Mouse (Mus musculus) neural tube, embryonic 11.5 days (tissue): Measurements from ENCODE around the gene Wdr5b. TPM values are rescaled to one million over a fixed set of nuclear protein-coding genes. Genes with fewer than 3 reads are reported as not detected.

Experiments used
- ATAC-seq: fragments of 200-750 bp; cut with Nextera tagmentation; 2 replicates; pipeline ENCODE4 v1.8.0; 2017; ENCODE audit warnings: moderate number of reproducible peaks, mild to moderate bottlenecking, moderate TSS enrichment, moderate library complexity; ENCODE audit not compliant: insufficient read depth, low FRiP score, low TSS enrichment
- DNase-seq: peaks from one replicate; pipeline ENCODE4 v3.0.0-alpha.2; 2015; ENCODE audit warnings: low spot score
- H3K27ac ChIP-seq: fragments of 300-500 bp; sonication (generic); 2 replicates; pipeline ENCODE4 v1.5.1; 2014; ENCODE audit warnings: low read depth, mild to moderate bottlenecking, low read length
- H3K27me3 ChIP-seq: fragments of 300-500 bp; sonication (generic); 2 replicates; pipeline ENCODE4 v1.6.1; 2014; ENCODE audit warnings: mild to moderate bottlenecking, low read length, mixed read lengths; ENCODE audit not compliant: control insufficient read depth, insufficient read depth
- H3K36me3 ChIP-seq: fragments of 300-500 bp; sonication (generic); 2 replicates; pipeline ENCODE4 v1.6.1; 2014; ENCODE audit warnings: mild to moderate bottlenecking, low read length, moderate library complexity, mixed read lengths; ENCODE audit not compliant: control insufficient read depth, insufficient read depth
- H3K4me1 ChIP-seq: fragments of 300-500 bp; sonication (generic); 2 replicates; pipeline ENCODE4 v1.6.1; 2014; ENCODE audit warnings: low read length, mixed read lengths; ENCODE audit not compliant: control insufficient read depth, insufficient read depth
- H3K4me2 ChIP-seq: fragments of 300-500 bp; sonication (generic); 2 replicates; pipeline ENCODE4 v1.6.1; 2014; ENCODE audit warnings: low read depth, mild to moderate bottlenecking, moderate library complexity
- H3K4me3 ChIP-seq: fragments of 300-500 bp; sonication (generic); 2 replicates; pipeline ENCODE4 v1.5.1; 2014; ENCODE audit warnings: low read depth, low read length
- H3K9ac ChIP-seq: fragments of 300-500 bp; sonication (generic); 2 replicates; pipeline ENCODE4 v1.6.1; 2014; ENCODE audit warnings: mild to moderate bottlenecking, low read length
- H3K9me3 ChIP-seq: fragments of 300-500 bp; sonication (generic); 2 replicates; pipeline ENCODE4 v1.6.1; 2016; ENCODE audit warnings: low read length; ENCODE audit not compliant: control insufficient read depth
- WGBS: fragments of 180-500 bp; shearing (Covaris S2); extraction: QIAGEN DNeasy Blood & Tissue Kit; methylation state at CpG from one replicate; pipeline ENCODE4 v1.1.7; 2014; 5-methylcytosine and 5-hydroxymethylcytosine counted together
- polyA plus RNA-seq: library from polyadenylated mRNA; unstranded; fragments of >200 nt; fragmentation: Nextera tagmentation; extraction: Ambion mirVana; gene quantifications from 2 replicates; pipeline ENCODE4 v1.2.1, GENCODE M21; 2014

The Wdr5b gene
- polyA plus RNA-seq, 1 experiment from 2014 or later, result 11.7 TPM

- Histone ChIP-seq H3K4me2 (no peak overlapping the region), H3K27me3 (no peaks in the 10 kb centered on the region), H3K4me3 (no peak overlapping the region), H3K9ac (no peak overlapping the region), H3K4me1 (no peaks in the 10 kb centered on the region), H3K36me3 (no peaks in the 10 kb centered on the region), H3K9me3 (no peaks in the 10 kb centered on the region), H3K27ac (no peak overlapping the region)
- 94% methylated on average over 3 of the region's 3 CpGs for WGBS
- DNase-seq, result no peak
- no peak for ATAC-seq
Measured at GRCm38 (mm10) chr16:36079916-36080315, 38.9 kb downstream of the Wdr5b start.

GRCm38 (mm10) chr16:36087846-36088245 is 46.9 kb downstream of the Wdr5b start:
- H3K9me3 ChIP-seq, result no peaks in the 10 kb centered on the region
- H3K4me3 ChIP-seq, result no peak overlapping the region
- 92% methylated on average over 4 of the region's 4 CpGs for WGBS

GRCm38 (mm10) chr16:36089065-36089464 is 48.1 kb downstream of the Wdr5b start:
- WGBS, result 88% methylated on average over 7 of the region's 7 CpGs
- peaks cover 2% of the 10 kb centered on the region; the same call in 1 of the 2 replicates for H3K36me3 ChIP-seq
- H3K4me3 ChIP-seq, result no peak overlapping the region

More at GRCm38 (mm10) chr16:36087846-36088245, 46.9 kb downstream of the Wdr5b start:
- Histone ChIP-seq H3K27me3 (no peaks in the 10 kb centered on the region), H3K4me1 (no peaks in the 10 kb centered on the region), H3K27ac (no peak overlapping the region), H3K36me3 (peaks cover 2% of the 10 kb centered on the region; the same call in 1 of the 2 replicates), H3K4me2 (no peak overlapping the region), H3K9ac (no peak overlapping the region)
- ATAC-seq (no peak), DNase-seq (no peak)

GRCm38 (mm10) chr16:36089850-36090616 is 49.0 kb downstream of the Wdr5b start:
- DNase-seq (no peak), ATAC-seq (no peak)
- H3K4me2 ChIP-seq, result no peak overlapping the region
- H3K27me3 ChIP-seq, result no peaks in the 10 kb centered on the region
- H3K4me1 ChIP-seq, result no peaks in the 10 kb centered on the region
- 81% methylated on average over 8 of the region's 8 CpGs for WGBS
- H3K9ac ChIP-seq, result no peak overlapping the region
- peaks cover 2% of the 10 kb centered on the region; the same call in 1 of the 2 replicates for H3K36me3 ChIP-seq
- no peak overlapping the region for H3K27ac ChIP-seq
- no peak overlapping the region for H3K4me3 ChIP-seq
- no peaks in the 10 kb centered on the region for H3K9me3 ChIP-seq

More at GRCm38 (mm10) chr16:36089065-36089464, 48.1 kb downstream of the Wdr5b start:
- Histone ChIP-seq H3K27me3 (no peaks in the 10 kb centered on the region), H3K4me2 (no peak overlapping the region), H3K9me3 (no peaks in the 10 kb centered on the region), H3K4me1 (no peaks in the 10 kb centered on the region), H3K9ac (no peak overlapping the region), H3K27ac (no peak overlapping the region)
- DNase-seq (no peak), ATAC-seq (no peak)

GRCm38 (mm10) chr16:36090785-36091509 is 50.0 kb downstream of the Wdr5b start:
- Histone ChIP-seq H3K27ac (no peak overlapping the region), H3K4me1 (no peaks in the 10 kb centered on the region), H3K4me2 (no peak overlapping the region), H3K4me3 (no peak overlapping the region), H3K9ac (no peak overlapping the region), H3K27me3 (no peaks in the 10 kb centered on the region), H3K9me3 (no peaks in the 10 kb centered on the region), H3K36me3 (peaks cover 2% of the 10 kb centered on the region; the same call in 1 of the 2 replicates)
- 89% methylated on average over 11 of the region's 11 CpGs for WGBS
- ATAC-seq (no peak), DNase-seq (no peak)

Other genes with a start within 250 kb of the Wdr5b start
- gene Parp14, start 169.6 kb upstream of the Wdr5b start, polyA plus RNA-seq, result 0.19 and 0.31 TPM in 2 replicates
- gene Parp9, start 102.7 kb upstream of the Wdr5b start, polyA plus RNA-seq, result 3.1 and 3.4 TPM in 2 replicates
- 1.9 and 3.2 TPM in 2 replicates for gene Dtx3l, start 102.0 kb upstream of the Wdr5b start, polyA plus RNA-seq
- gene Kpna1, start 62.4 kb upstream of the Wdr5b start, polyA plus RNA-seq, result 89.7 and 92.5 TPM in 2 replicates
- gene Fam162a, start 30.4 kb downstream of the Wdr5b start, polyA plus RNA-seq, result 211 and 230 TPM in 2 replicates
- gene Ccdc58, start 30.5 kb downstream of the Wdr5b start, polyA plus RNA-seq, result 71.8 and 74.0 TPM in 2 replicates
- not detected in 2 replicates for gene Csta1, start 90.1 kb downstream of the Wdr5b start, polyA plus RNA-seq
- not detected in 2 replicates for gene Stfa2l1, start 115.6 kb downstream of the Wdr5b start, polyA plus RNA-seq
- gene Gm5483, start 143.0 kb downstream of the Wdr5b start, polyA plus RNA-seq, result 2.1 TPM in 1 of 2 replicates, not detected in the other
- not detected in 2 replicates for gene Gm5416, start 169.2 kb downstream of the Wdr5b start, polyA plus RNA-seq
- gene 2010005H15Rik, start 180.3 kb downstream of the Wdr5b start, polyA plus RNA-seq, result not detected in 2 replicates
- 1.9 and 3.6 TPM in 2 replicates for gene Stfa1, start 235.8 kb downstream of the Wdr5b start, polyA plus RNA-seq